Mouse (Mus musculus) neutrophil, adult 5-6 weeks (primary cell): ENCODE measurements at regions not wholly inside any gene's neighbourhood (a gene's known extent, or its start where the extent isn't known, plus 50 kb on each side); places are given as distances from the start of the nearest gene placed in this dataset.

Experiments used
- ATAC-seq: fragments of 151-379, 151-347 bp; 2 replicates; pipeline ENCODE4 v1.8.0; 2017; ENCODE audit warnings: mild to moderate bottlenecking, moderate TSS enrichment; ENCODE audit not compliant: insufficient number of reproducible peaks, poor library complexity, low FRiP score, severe bottlenecking; ENCODE audit errors: extremely low read depth

GRCm38 (mm10) chr13:52065720-52066119 lies 219.2 kb downstream of the Gadd45g start:
- ATAC-seq: no peak

- ATAC-seq: no peak
Observed at GRCm38 (mm10) chr13:52067048-52067447, 220.6 kb downstream of the Gadd45g start.

GRCm38 (mm10) chr13:52068886-52069439 lies 222.5 kb downstream of the Gadd45g start:
- peak; percentile 25; the same call in 1 of the 2 replicates for ATAC-seq

- ATAC-seq: no peak
Observed at GRCm38 (mm10) chr13:52069714-52070113, 223.2 kb downstream of the Gadd45g start.

- ATAC-seq: no peak
Observed at GRCm38 (mm10) chr13:52070731-52071663, 224.5 kb downstream of the Gadd45g start.

- no peak for ATAC-seq
Observed at GRCm38 (mm10) chr13:52077616-52078015, 231.1 kb downstream of the Gadd45g start.

GRCm38 (mm10) chr13:52078561-52078960 lies 232.1 kb downstream of the Gadd45g start:
- ATAC-seq: peak; percentile 74

- ATAC-seq: no peak
Observed at GRCm38 (mm10) chr13:52079678-52080246, 233.3 kb downstream of the Gadd45g start.

GRCm38 (mm10) chr13:52083601-52084455 lies 237.3 kb downstream of the Gadd45g start:
- ATAC-seq: peak; percentile 69

- peak; percentile 37; the same call in 1 of the 2 replicates for ATAC-seq
Observed at GRCm38 (mm10) chr13:52085110-52085509, 238.6 kb downstream of the Gadd45g start.

- no peak for ATAC-seq
Observed at GRCm38 (mm10) chr13:52088319-52088718, 241.8 kb downstream of the Gadd45g start.

- no peak for ATAC-seq
Observed at GRCm38 (mm10) chr13:52090365-52090764, 243.9 kb downstream of the Gadd45g start.

GRCm38 (mm10) chr13:52094785-52095184 lies 248.3 kb downstream of the Gadd45g start:
- ATAC-seq: no peak

GRCm38 (mm10) chr13:52096506-52096905 lies 250.0 kb downstream of the Gadd45g start:
- no peak for ATAC-seq

- ATAC-seq: no peak
Observed at GRCm38 (mm10) chr13:52105989-52106642, 259.6 kb downstream of the Gadd45g start.

GRCm38 (mm10) chr13:52108349-52108921 lies 262.0 kb downstream of the Gadd45g start:
- ATAC-seq: no peak

GRCm38 (mm10) chr13:52109039-52109759 lies 262.7 kb downstream of the Gadd45g start:
- no peak for ATAC-seq

GRCm38 (mm10) chr13:52110750-52111149 lies 264.3 kb downstream of the Gadd45g start:
- no peak for ATAC-seq
